Comparison of ENCODE assay signal across 16 mouse cellular contexts in the genomic region with DNA sequence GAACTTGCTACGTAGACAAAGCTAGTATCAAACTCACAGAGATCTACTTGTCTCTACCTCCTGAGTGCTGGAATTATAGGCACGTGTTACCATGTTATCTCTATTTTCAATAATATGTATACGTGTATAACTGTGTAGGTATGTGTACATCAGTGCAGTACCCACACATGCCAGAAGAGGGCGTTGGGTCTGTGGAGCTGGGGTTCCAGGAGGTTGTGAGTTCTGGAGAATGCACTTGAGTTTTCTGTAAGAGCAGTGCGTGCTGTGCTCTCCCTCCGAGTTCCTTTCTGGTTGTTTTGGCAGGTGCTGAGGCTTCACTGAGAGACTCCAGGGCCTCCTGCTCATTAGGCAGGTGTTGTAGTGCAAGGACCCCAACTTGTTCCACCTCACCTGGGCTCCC. TPM values are rescaled to one million over a fixed set of nuclear protein-coding genes. Genes with fewer than 3 reads are reported as not detected.
A peak's percentile ranks its signal among the peaks of the same experiment; 100 is the strongest.
DNase-seq lines count a peak whose midpoint lies in the region; ATAC-seq and TF ChIP-seq lines count a peak whose summit lies in the region.
"Had no signal": no experiment of that assay in that cellular context is flagged by ENCODE, and none has a peak within 500 bp of the region (broad histone marks: within the 10 kb centered on the region; RNA-seq: fewer than 3 reads in every experiment).

No protein-coding gene starts in this region.

- no peak for ATAC-seq in heart, embryonic 13.5 days (ENCODE audit: extremely low read depth, insufficient number of reproducible peaks, low FRiP score, low TSS enrichment)
- ATAC-seq in heart, embryonic 12.5 days (ENCODE audit: insufficient number of reproducible peaks, low FRiP score), result no peak
- ATAC-seq in liver, embryonic 14.5 days (ENCODE audit: insufficient read depth), result no peak
- ATAC-seq in liver, embryonic 12.5 days, result no peak
- ATAC-seq in inflammation-experienced regulatory T-cells, adult 6 months, result no peak

- H3K27me3 ChIP-seq in heart, embryonic 13.5 days (replicated peaks), result no peaks in the 10 kb centered on the region
- no peaks in the 10 kb centered on the region for H3K27me3 ChIP-seq in heart, embryonic 12.5 days (replicated peaks)
- no peaks in the 10 kb centered on the region for H3K27me3 ChIP-seq in liver, embryonic 14.5 days (ENCODE audit: control insufficient read depth, insufficient read depth, low read length)
- no peaks in the 10 kb centered on the region for H3K27me3 ChIP-seq in liver, embryonic 12.5 days (replicated peaks)
- no peaks in the 10 kb centered on the region for H3K27me3 ChIP-seq in E14TG2a.4 (ENCODE audit: insufficient read depth, low read length)
- H3K27me3 ChIP-seq: hindbrain, embryonic 13.5 days; limb, embryonic 15.5 days; stomach, embryonic 15.5 days had no signal

- peaks cover 59% of the 10 kb centered on the region for H3K36me3 ChIP-seq in heart, embryonic 13.5 days
- peaks cover 44% of the 10 kb centered on the region for H3K36me3 ChIP-seq in heart, embryonic 12.5 days
- no peaks in the 10 kb centered on the region for H3K36me3 ChIP-seq in liver, embryonic 14.5 days (replicated peaks; ENCODE audit: control insufficient read depth, insufficient read depth, low read depth)
- peaks cover 73% of the 10 kb centered on the region for H3K36me3 ChIP-seq in liver, embryonic 12.5 days
- H3K36me3 ChIP-seq in E14TG2a.4 (ENCODE audit: insufficient read depth, low read length), result peaks cover 98% of the 10 kb centered on the region

- no peak for TF ChIP-seq POLR2A in brain, embryonic 14.5 days (IDR thresholded peaks at IDR 0.05; ENCODE audit: borderline replicate concordance, extremely low read depth, insufficient read depth, insufficient read length, poor library complexity, severe bottlenecking)

- DNase-seq in liver, embryonic 14.5 days (ENCODE audit: low read depth in 3 of 3, low spot score in 3 of 3), result no peak
- no peak for DNase-seq in brain, embryonic 14.5 days (ENCODE audit: low read depth)
- DNase-seq in heart, adult 9 months (ENCODE audit: low spot score in 2 of 2), result no peak
- DNase-seq: adrenal gland, postnatal 36 days; cerebellum, adult 11-12 months; heart, adult 18-20 months; kidney, postnatal 25 days; layer of hippocampus, postnatal 36 days had no signal

- no peak for TF ChIP-seq EP300 in liver, embryonic 14.5 days (IDR thresholded peaks at IDR 0.05; ENCODE audit: low read depth)

- no peaks in the 10 kb centered on the region for H3K9me3 ChIP-seq in heart, embryonic 13.5 days
- no peaks in the 10 kb centered on the region for H3K9me3 ChIP-seq in heart, embryonic 12.5 days (replicated peaks)
- no peaks in the 10 kb centered on the region for H3K9me3 ChIP-seq in liver, embryonic 14.5 days (ENCODE audit: control insufficient read depth, low read length)
- no peaks in the 10 kb centered on the region; the same call in 1 of the 2 replicates for H3K9me3 ChIP-seq in liver, embryonic 12.5 days (replicated peaks)
- no peaks in the 10 kb centered on the region for H3K9me3 ChIP-seq in E14TG2a.4 (ENCODE audit: low read length)
- H3K9me3 ChIP-seq: hindbrain, embryonic 13.5 days; limb, embryonic 15.5 days; stomach, embryonic 15.5 days had no signal

- H3K4me1 ChIP-seq in heart, embryonic 13.5 days, result peaks cover 58% of the 10 kb centered on the region
- H3K4me1 ChIP-seq in heart, embryonic 12.5 days (replicated peaks), result peaks cover 63% of the 10 kb centered on the region
- no peaks in the 10 kb centered on the region for H3K4me1 ChIP-seq in liver, embryonic 14.5 days (replicated peaks; ENCODE audit: control insufficient read depth in 2 of 2, insufficient read depth in 2 of 2, low read length in 1 of 2)
- no peaks in the 10 kb centered on the region for H3K4me1 ChIP-seq in liver, embryonic 12.5 days
- peaks cover 87% of the 10 kb centered on the region for H3K4me1 ChIP-seq in E14TG2a.4 (replicated peaks; ENCODE audit: low read depth, low read length)

- no peak overlapping the region for H3K9ac ChIP-seq in heart, embryonic 13.5 days
- no peak overlapping the region for H3K9ac ChIP-seq in heart, embryonic 12.5 days
- H3K9ac ChIP-seq in liver, embryonic 14.5 days (replicated peaks), result no peak overlapping the region
- no peak overlapping the region for H3K9ac ChIP-seq in liver, embryonic 12.5 days
- H3K9ac ChIP-seq: hindbrain, embryonic 13.5 days; limb, embryonic 15.5 days; stomach, embryonic 15.5 days had no signal

- no peak overlapping the region for H3K4me3 ChIP-seq in heart, embryonic 13.5 days
- H3K4me3 ChIP-seq in heart, embryonic 12.5 days, result no peak overlapping the region
- H3K4me3 ChIP-seq in liver, embryonic 14.5 days (ENCODE audit: insufficient read depth in 1 of 2, low read depth in 2 of 2, low read length in 2 of 2), result no peak overlapping the region
- H3K4me3 ChIP-seq in liver, embryonic 12.5 days, result no peak overlapping the region
- H3K4me3 ChIP-seq in E14TG2a.4 (replicated peaks; ENCODE audit: low read length), result no peak overlapping the region
- H3K4me3 ChIP-seq: hindbrain, embryonic 13.5 days; limb, embryonic 15.5 days; stomach, embryonic 15.5 days had no signal

- peak; percentile 58 for TF ChIP-seq CTCF in liver, embryonic 14.5 days (IDR thresholded peaks at IDR 0.05; ENCODE audit: low read depth)
- TF ChIP-seq CTCF in E14TG2a.4 (conservative IDR thresholded peaks at IDR 0.05; ENCODE audit: low read length), result peak; percentile 89
- peak; percentile 30; the same call in 1 of the 2 replicates for TF ChIP-seq CTCF in brain, embryonic 14.5 days (IDR thresholded peaks at IDR 0.05; ENCODE audit: borderline replicate concordance, extremely low read depth, insufficient read depth, insufficient read length)

- 0 out of 2 replicates have a peak overlapping the region, but pooled peaks have one; percentile 84 for H3K27ac ChIP-seq in heart, embryonic 13.5 days (replicated peaks)
- no peak overlapping the region for H3K27ac ChIP-seq in heart, embryonic 12.5 days (ENCODE audit: poor library complexity, severe bottlenecking)
- H3K27ac ChIP-seq in liver, embryonic 14.5 days, result no peak overlapping the region
- no peak overlapping the region for H3K27ac ChIP-seq in liver, embryonic 12.5 days

- no peak overlapping the region for H3K4me2 ChIP-seq in heart, embryonic 13.5 days
- H3K4me2 ChIP-seq in heart, embryonic 12.5 days, result no peak overlapping the region
- no peak overlapping the region for H3K4me2 ChIP-seq in liver, embryonic 14.5 days (ENCODE audit: low read depth)
- no peak overlapping the region for H3K4me2 ChIP-seq in liver, embryonic 12.5 days
- H3K4me2 ChIP-seq: hindbrain, embryonic 13.5 days; limb, embryonic 15.5 days; stomach, embryonic 15.5 days had no signal

- 83% methylated on average over 6 of the region's 6 CpGs for WGBS in heart, embryonic 13.5 days
- WGBS in heart, embryonic 12.5 days, result 88% methylated on average over 6 of the region's 6 CpGs
- 82% methylated on average over 6 of the region's 6 CpGs for WGBS in liver, embryonic 14.5 days (ENCODE audit: insufficient replicate concordance)
- WGBS in liver, embryonic 12.5 days (ENCODE audit: insufficient replicate concordance), result 75% methylated on average over 6 of the region's 6 CpGs

RNA-seq across cellular contexts. Expression of gene Cenpx, which starts 17.0 kb away (rescaled TPM):
- 120 and 122 TPM in 2 replicates for polyA plus RNA-seq in heart, embryonic 13.5 days (2015; fragmentation: Nextera tagmentation; extraction: Ambion mirVana)
- 117 and 119 TPM in 2 replicates for polyA plus RNA-seq in heart, embryonic 12.5 days (2016; fragmentation: Nextera tagmentation; extraction: Ambion mirVana)
- 64.2 and 78.3 TPM in 2 replicates for polyA plus RNA-seq in liver, embryonic 14.5 days (2012; rRNA removed)
- polyA plus RNA-seq in liver, embryonic 14.5 days (2014; fragmentation: Nextera tagmentation; extraction: Ambion mirVana), result 119 and 128 TPM in 2 replicates
- 130 and 137 TPM in 2 replicates for polyA plus RNA-seq in liver, embryonic 12.5 days (2016; fragmentation: Nextera tagmentation; extraction: Ambion mirVana)
- 59.7 and 89.6 TPM in 2 replicates for polyA plus RNA-seq in brain, embryonic 14.5 days (2012; rRNA removed)
- 100 to 1,000 TPM; 154 to 181 (median 169) TPM for polyA plus RNA-seq in inflammation-experienced regulatory T-cells, adult 6 months (2017; shearing (Covaris generic))

RNA-seq across cellular contexts. Expression of gene Lrrc45, which starts 17.2 kb away (rescaled TPM):
- polyA plus RNA-seq in heart, embryonic 13.5 days (2015; fragmentation: Nextera tagmentation; extraction: Ambion mirVana), result 27.8 and 28.1 TPM in 2 replicates
- 35.2 and 37.0 TPM in 2 replicates for polyA plus RNA-seq in heart, embryonic 12.5 days (2016; fragmentation: Nextera tagmentation; extraction: Ambion mirVana)
- 6.6 and 9.3 TPM in 2 replicates for polyA plus RNA-seq in liver, embryonic 14.5 days (2012; rRNA removed)
- 6.2 and 8.3 TPM in 2 replicates for polyA plus RNA-seq in liver, embryonic 14.5 days (2014; fragmentation: Nextera tagmentation; extraction: Ambion mirVana)
- 23.3 and 23.6 TPM in 2 replicates for polyA plus RNA-seq in liver, embryonic 12.5 days (2016; fragmentation: Nextera tagmentation; extraction: Ambion mirVana)
- polyA plus RNA-seq in brain, embryonic 14.5 days (2012; rRNA removed), result 97.6 and 128 TPM in 2 replicates
- 10 to 100 TPM; 19.4 to 39.4 (median 20.8) TPM for polyA plus RNA-seq in inflammation-experienced regulatory T-cells, adult 6 months (2017; shearing (Covaris generic))

RNA-seq across cellular contexts. Expression of gene Aspscr1, which starts 23.8 kb away (rescaled TPM):
- 105 and 109 TPM in 2 replicates for polyA plus RNA-seq in heart, embryonic 13.5 days (2015; fragmentation: Nextera tagmentation; extraction: Ambion mirVana)
- polyA plus RNA-seq in heart, embryonic 12.5 days (2016; fragmentation: Nextera tagmentation; extraction: Ambion mirVana), result 103 and 114 TPM in 2 replicates
- 16.9 and 20.4 TPM in 2 replicates for polyA plus RNA-seq in liver, embryonic 14.5 days (2012; rRNA removed)
- polyA plus RNA-seq in liver, embryonic 14.5 days (2014; fragmentation: Nextera tagmentation; extraction: Ambion mirVana), result 34.6 and 37.5 TPM in 2 replicates
- polyA plus RNA-seq in liver, embryonic 12.5 days (2016; fragmentation: Nextera tagmentation; extraction: Ambion mirVana), result 65.1 and 65.2 TPM in 2 replicates
- polyA plus RNA-seq in brain, embryonic 14.5 days (2012; rRNA removed), result 83.0 and 90.3 TPM in 2 replicates
- 100 to 1,000 TPM in 1 of 3 experiments, 10 to 100 TPM in 2; 79.4 to 107 (median 86.2) TPM for polyA plus RNA-seq in inflammation-experienced regulatory T-cells, adult 6 months (2017; shearing (Covaris generic))

RNA-seq across cellular contexts. Expression of gene Rac3, which starts 24.7 kb away (rescaled TPM):
- polyA plus RNA-seq in heart, embryonic 13.5 days (2015; fragmentation: Nextera tagmentation; extraction: Ambion mirVana), result 6.4 and 9.8 TPM in 2 replicates
- polyA plus RNA-seq in heart, embryonic 12.5 days (2016; fragmentation: Nextera tagmentation; extraction: Ambion mirVana), result 7.6 and 8.4 TPM in 2 replicates
- polyA plus RNA-seq in liver, embryonic 14.5 days (2012; rRNA removed), result 1.3 and 1.7 TPM in 2 replicates
- 0.13 TPM in 1 of 2 replicates, not detected in the other for polyA plus RNA-seq in liver, embryonic 14.5 days (2014; fragmentation: Nextera tagmentation; extraction: Ambion mirVana)
- polyA plus RNA-seq in liver, embryonic 12.5 days (2016; fragmentation: Nextera tagmentation; extraction: Ambion mirVana), result 2.8 and 3.1 TPM in 2 replicates
- 425 and 438 TPM in 2 replicates for polyA plus RNA-seq in brain, embryonic 14.5 days (2012; rRNA removed)
- polyA plus RNA-seq in inflammation-experienced regulatory T-cells, adult 6 months (2017; shearing (Covaris generic)), result not detected

RNA-seq across cellular contexts. Expression of gene Dcxr, which starts 30.5 kb away (rescaled TPM):
- 7.5 and 7.6 TPM in 2 replicates for polyA plus RNA-seq in heart, embryonic 13.5 days (2015; fragmentation: Nextera tagmentation; extraction: Ambion mirVana)
- polyA plus RNA-seq in heart, embryonic 12.5 days (2016; fragmentation: Nextera tagmentation; extraction: Ambion mirVana), result 4.3 and 5.4 TPM in 2 replicates
- 10.4 and 11.3 TPM in 2 replicates for polyA plus RNA-seq in liver, embryonic 14.5 days (2012; rRNA removed)
- 15.1 and 17.0 TPM in 2 replicates for polyA plus RNA-seq in liver, embryonic 14.5 days (2014; fragmentation: Nextera tagmentation; extraction: Ambion mirVana)
- 8.4 and 10.0 TPM in 2 replicates for polyA plus RNA-seq in liver, embryonic 12.5 days (2016; fragmentation: Nextera tagmentation; extraction: Ambion mirVana)
- 8.6 and 11.8 TPM in 2 replicates for polyA plus RNA-seq in brain, embryonic 14.5 days (2012; rRNA removed)
- polyA plus RNA-seq in inflammation-experienced regulatory T-cells, adult 6 months (2017; shearing (Covaris generic)), result 10 to 100 TPM; 20.5 to 29.7 (median 26.5) TPM

Comparison
In these comparisons a context has a peak if more than half of its experiments do, and no peak if none do; other contexts are left out.
1. CTCF ChIP-seq: peak in every context shown above with its lines; median percentile 89 in E14TG2a.4; 58 in liver, embryonic 14.5 days; 30 in brain, embryonic 14.5 days.